8 mouse cellular contexts compared by ENCODE assay signal in the genomic region with DNA sequence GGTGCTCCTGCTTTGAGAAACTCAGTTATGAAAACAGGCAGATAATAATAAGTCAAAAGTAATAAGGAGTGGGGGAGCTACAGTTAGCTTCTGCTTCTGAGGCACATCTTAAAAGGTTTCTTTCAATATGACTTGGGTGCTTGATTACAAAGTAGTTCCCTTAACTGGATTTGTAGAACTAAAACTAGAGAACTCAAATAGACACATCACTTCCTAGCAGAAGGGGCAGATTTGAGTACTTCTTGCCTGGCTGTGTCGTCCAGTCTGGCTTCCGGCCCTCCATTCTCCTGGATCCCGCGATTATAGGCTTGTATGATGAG. TPM values are rescaled to one million over a fixed set of nuclear protein-coding genes. Genes with fewer than 3 reads are reported as not detected.
A peak's percentile ranks its signal among the peaks of the same experiment; 100 is the strongest.
DNase-seq lines count a peak whose midpoint lies in the region; ATAC-seq and TF ChIP-seq lines count a peak whose summit lies in the region.

No protein-coding gene starts in this region.

- H3K9ac ChIP-seq in forebrain, embryonic 11.5 days (ENCODE audit: low read length) = peak overlapping the region; percentile 54
- H3K9ac ChIP-seq in limb, embryonic 15.5 days = no peak overlapping the region

- peak overlapping the region; percentile 77 for H3K27ac ChIP-seq in left cerebral cortex, adult 2 months
- no peak overlapping the region for H3K27ac ChIP-seq in forebrain, embryonic 11.5 days (ENCODE audit: low read depth, low read length)
- H3K27ac ChIP-seq in limb, embryonic 15.5 days = no peak overlapping the region
- H3K27ac ChIP-seq in olfactory bulb, adult 2 months (ENCODE audit: insufficient read depth, low read depth, low read length) = no peak overlapping the region

- no peaks in the 10 kb centered on the region; the same call in 1 of the 2 replicates for H3K27me3 ChIP-seq in forebrain, embryonic 11.5 days (ENCODE audit: control insufficient read depth, insufficient read depth, low read length)
- H3K27me3 ChIP-seq in limb, embryonic 15.5 days = peaks cover 16% of the 10 kb centered on the region

- TF ChIP-seq CTCF in left cerebral cortex, adult 2 months (IDR thresholded peaks at IDR 0.05) = no peak
- TF ChIP-seq CTCF in olfactory bulb, adult 2 months (IDR thresholded peaks at IDR 0.05; ENCODE audit: insufficient read depth, low read depth, low read length) = no peak

- intact Hi-C loops in left cerebral cortex, adult 2 months (cut with DNase I) = loop anchor here (5.0 kb wide), 1 partner anchor 234 kb away; no protein-coding TSS in a partner anchor
- intact Hi-C loops in left cerebral cortex, postnatal 25 days (cut with DNase I) = loop anchor here (5.0 kb wide), 1 partner anchor 234 kb away; no protein-coding TSS in a partner anchor

- peak overlapping the region; percentile 90 for H3K4me3 ChIP-seq in left cerebral cortex, adult 2 months
- H3K4me3 ChIP-seq in forebrain, embryonic 11.5 days (ENCODE audit: low read depth, low read length) = peak overlapping the region; percentile 38; the same call in 1 of the 2 replicates
- H3K4me3 ChIP-seq in limb, embryonic 15.5 days = peak overlapping the region; percentile 48; the same call in 1 of the 2 replicates
- peak overlapping the region; percentile 72 for H3K4me3 ChIP-seq in olfactory bulb, adult 2 months (ENCODE audit: insufficient read depth, low read depth, low read length)

- H3K4me2 ChIP-seq in forebrain, embryonic 11.5 days (ENCODE audit: low read depth, low read length, severe bottlenecking) = peak overlapping the region; percentile 53
- 0 out of 2 replicates have a peak overlapping the region, but pooled peaks have one; percentile 84 for H3K4me2 ChIP-seq in limb, embryonic 15.5 days

- no peaks in the 10 kb centered on the region for H3K9me3 ChIP-seq in forebrain, embryonic 11.5 days (ENCODE audit: control insufficient read depth, low read length)
- no peaks in the 10 kb centered on the region for H3K9me3 ChIP-seq in limb, embryonic 15.5 days

- no peaks in the 10 kb centered on the region for H3K36me3 ChIP-seq in forebrain, embryonic 11.5 days (ENCODE audit: control insufficient read depth, insufficient read depth, low read length)
- H3K36me3 ChIP-seq in limb, embryonic 15.5 days = no peaks in the 10 kb centered on the region

- no peak for ATAC-seq in forebrain, embryonic 11.5 days (replicated peaks; ENCODE audit: low FRiP score)
- no peak for ATAC-seq in limb, embryonic 15.5 days (ENCODE audit: insufficient number of reproducible peaks, low FRiP score, low TSS enrichment, low read depth)

- no peak for DNase-seq in left cerebral cortex, adult 2 months (ENCODE audit: extremely low spot score in 1 of 2, low spot score in 2 of 2)
- no peak for DNase-seq in left cerebral cortex, postnatal 25 days (ENCODE audit: low spot score in 2 of 2)
- DNase-seq in forebrain, embryonic 11.5 days (ENCODE audit: low spot score) = no peak
- DNase-seq in layer of hippocampus, adult 9-10 months (ENCODE audit: low spot score) = no peak
- DNase-seq in spleen, postnatal 36 days (ENCODE audit: low spot score in 2 of 2) = no peak
- DNase-seq in retina, embryonic 14.5 days (ENCODE audit: low spot score) = no peak

- WGBS in forebrain, embryonic 11.5 days = 91% methylated on average over 4 of the region's 4 CpGs
- 80% methylated on average over 4 of the region's 4 CpGs for WGBS in limb, embryonic 15.5 days
- WGBS in olfactory bulb, adult 2 months = 80% methylated on average over 4 of the region's 4 CpGs

- H3K4me1 ChIP-seq in forebrain, embryonic 11.5 days (replicated peaks; ENCODE audit: control insufficient read depth, insufficient read depth, low read length) = 0 out of 2 replicates have a peak, but pooled peaks cover 2% of the 10 kb centered on the region
- peaks cover 9% of the 10 kb centered on the region for H3K4me1 ChIP-seq in limb, embryonic 15.5 days
- peaks cover 8% of the 10 kb centered on the region for H3K4me1 ChIP-seq in olfactory bulb, adult 2 months (ENCODE audit: control insufficient read depth, insufficient read depth, low read length)

- no peak for TF ChIP-seq POLR2A in olfactory bulb, adult 2 months (IDR thresholded peaks at IDR 0.05; ENCODE audit: insufficient read depth, low read depth, low read length)

RNA-seq across cellular contexts. Expression of a gene that starts 0.5 kb away (rescaled TPM):
- 10 to 100 TPM; 51.8 to 52.0 TPM for total RNA-seq in left cerebral cortex, adult 2 months (2021)
- total RNA-seq in left cerebral cortex, postnatal 25 days (2021) = 10 to 100 TPM; 53.7 to 55.2 TPM
- 19.6 and 19.9 TPM in 2 replicates for polyA plus RNA-seq in forebrain, embryonic 11.5 days (2014; fragmentation: Nextera tagmentation; extraction: Ambion mirVana)
- 40.2 and 90.6 TPM in 2 replicates for polyA plus RNA-seq in limb, embryonic 15.5 days (2015; fragmentation: Nextera tagmentation; extraction: Ambion mirVana)
- polyA plus RNA-seq in olfactory bulb, adult 2 months (2012; ENCODE audit: insufficient read depth, insufficient read length, low replicate concordance, missing spikeins) = not detected in 2 replicates

RNA-seq across cellular contexts. Expression of a gene that starts 25.2 kb away (rescaled TPM):
- under 1 TPM in 1 of 2 experiments, not detected in 1; 0.49 TPM for total RNA-seq in left cerebral cortex, adult 2 months (2021)
- total RNA-seq in left cerebral cortex, postnatal 25 days (2021) = not detected
- 0.27 and 0.51 TPM in 2 replicates for polyA plus RNA-seq in forebrain, embryonic 11.5 days (2014; fragmentation: Nextera tagmentation; extraction: Ambion mirVana)
- 0.35 TPM in 1 of 2 replicates, not detected in the other for polyA plus RNA-seq in limb, embryonic 15.5 days (2015; fragmentation: Nextera tagmentation; extraction: Ambion mirVana)
- not detected in 2 replicates for polyA plus RNA-seq in olfactory bulb, adult 2 months (2012; ENCODE audit: insufficient read depth, insufficient read length, low replicate concordance, missing spikeins)

Comparison
In these comparisons a context has a peak if more than half of its experiments do, and no peak if none do; other contexts are left out.
1. H3K4me3 ChIP-seq: peak in every context shown above with its lines; median percentile 90 in left cerebral cortex, adult 2 months; 72 in olfactory bulb, adult 2 months; 48 in limb, embryonic 15.5 days; 38 in forebrain, embryonic 11.5 days.
2. RNA of a gene that starts 0.5 kb away (polyA plus RNA-seq): 40.2 to 90.6 TPM in limb, embryonic 15.5 days and 19.6 to 19.9 TPM in forebrain, embryonic 11.5 days; not detected in olfactory bulb, adult 2 months; every median in the first group is over 10 times any median in the second.